Mouse (Mus musculus) adrenal gland, postnatal 25 days (tissue): Measurements from ENCODE around the gene Rapgef3. TPM values are rescaled to one million over a fixed set of nuclear protein-coding genes. Genes with fewer than 3 reads are reported as not detected.

Source experiments
- DNase-seq: peaks from one replicate; pipeline ENCODE4 v3.0.0; 2021; ENCODE audit warnings: mixed read lengths
- total RNA-seq: library from RNA; stranded (reverse); gene quantifications from 2 replicates; pipeline ENCODE4 v1.2.3, GENCODE M21; 2021

Rapgef3 gene
- total RNA-seq, 1 experiment from 2014 or later, result 26.0 TPM

GRCm38 (mm10) chr15:97746278-97746677 is 21.5 kb downstream of the Rapgef3 start:
- no peak for DNase-seq

GRCm38 (mm10) chr15:97745331-97745730 is 22.4 kb downstream of the Rapgef3 start:
- DNase-seq, result peak; percentile 80

GRCm38 (mm10) chr15:97744930-97745329 is 22.8 kb downstream of the Rapgef3 start:
- peak; percentile 17 for DNase-seq

- DNase-seq, result no peak
Measured at GRCm38 (mm10) chr15:97743961-97744525, 23.7 kb downstream of the Rapgef3 start.

GRCm38 (mm10) chr15:97743210-97743609 is 24.6 kb downstream of the Rapgef3 start:
- DNase-seq, result no peak

GRCm38 (mm10) chr15:97742600-97742999 is 25.2 kb downstream of the Rapgef3 start:
- no peak for DNase-seq

- DNase-seq, result no peak
Measured at GRCm38 (mm10) chr15:97742074-97742473, 25.7 kb downstream of the Rapgef3 start.

- DNase-seq, result no peak
Measured at GRCm38 (mm10) chr15:97741662-97742061, 26.1 kb downstream of the Rapgef3 start.

GRCm38 (mm10) chr15:97740283-97740732 is 27.5 kb downstream of the Rapgef3 start:
- no peak for DNase-seq

- DNase-seq, result no peak
Measured at GRCm38 (mm10) chr15:97738923-97739322, 28.8 kb downstream of the Rapgef3 start.

GRCm38 (mm10) chr15:97731988-97732387 is 35.8 kb downstream of the Rapgef3 start:
- no peak for DNase-seq

GRCm38 (mm10) chr15:97731111-97731510 is 36.7 kb downstream of the Rapgef3 start, which contains the start of gene Endou:
Gene Endou (minus strand): TSS chr15:97731339.
- no peak for DNase-seq

- no peak for DNase-seq
Measured at GRCm38 (mm10) chr15:97730365-97730764, 37.4 kb downstream of the Rapgef3 start.

- DNase-seq, result peak; percentile 42
Measured at GRCm38 (mm10) chr15:97728804-97729203, 39.0 kb downstream of the Rapgef3 start.

GRCm38 (mm10) chr15:97728394-97728793 is 39.4 kb downstream of the Rapgef3 start:
- no peak for DNase-seq

GRCm38 (mm10) chr15:97727520-97727919 is 40.3 kb downstream of the Rapgef3 start:
- no peak for DNase-seq

GRCm38 (mm10) chr15:97727048-97727447 is 40.7 kb downstream of the Rapgef3 start:
- DNase-seq, result no peak

GRCm38 (mm10) chr15:97726310-97726709 is 41.5 kb downstream of the Rapgef3 start:
- no peak for DNase-seq

GRCm38 (mm10) chr15:97725198-97725785 is 42.5 kb downstream of the Rapgef3 start:
- DNase-seq, result no peak

- DNase-seq, result no peak
Measured at GRCm38 (mm10) chr15:97724346-97725197, 43.2 kb downstream of the Rapgef3 start.

GRCm38 (mm10) chr15:97723536-97724345 is 44.0 kb downstream of the Rapgef3 start:
- DNase-seq, result no peak

GRCm38 (mm10) chr15:97721008-97721701 is 46.6 kb downstream of the Rapgef3 start:
- no peak for DNase-seq
